Mouse (Mus musculus) ES-Bruce4 (cell line): Measurements from ENCODE around the gene Stmn1.

Experiments
- CTCF ChIP-seq: IDR thresholded peaks from one replicate; pipeline ENCODE4 v1.8.1; 2011; ENCODE audit warnings: low read depth, low read length
- POLR2A ChIP-seq: IDR thresholded peaks from one replicate; pipeline ENCODE4 v1.8.1; 2011; ENCODE audit warnings: low read length; ENCODE audit not compliant: insufficient read depth

- TF ChIP-seq POLR2A (no peak), CTCF (no peak)
Observed at GRCm38 (mm10) chr4:134439919-134440318, 28.2 kb upstream of the Stmn1 start.
